Mouse (Mus musculus) gastrocnemius, postnatal 10 days (tissue): Measurements from ENCODE around the gene Ipo7. TPM values are rescaled to one million over a fixed set of nuclear protein-coding genes. Genes with fewer than 3 reads are reported as not detected.
"Not testable (repeated sequence)": the region's sequence is repeated elsewhere in the genome, so short reads cannot be mapped to it uniquely, and the experiment has no call there.

Experiments
- DNase-seq: peaks from one replicate; pipeline ENCODE4 v3.0.0; 2021; ENCODE audit warnings: mixed read lengths
- long read RNA-seq, 2 experiments: library from polyadenylated mRNA; stranded (forward); transcript quantifications; one replicate each; pipeline ENCODE4 v2.0.0; 2021
- total RNA-seq, 2 experiments: library from RNA; stranded (reverse); gene quantifications; 2 replicates each; pipeline ENCODE4 v1.2.3; 2021

Gene Ipo7
- total RNA-seq, result 10 to 100 TPM; 70.7 to 72.6 TPM
- long read RNA-seq, experiment 1, full-length matches to known transcripts, result 10 of 27 reads
- long read RNA-seq, experiment 1, partial matches to known transcripts, result 4 of 27 reads
- long read RNA-seq, experiment 1, other reads (novel, unspliced or antisense), result 13 of 27 reads
- long read RNA-seq, experiment 2, full-length matches to known transcripts, result 8 of 26 reads
- long read RNA-seq, experiment 2, partial matches to known transcripts, result 10 of 26 reads
- long read RNA-seq, experiment 2, other reads (novel, unspliced or antisense), result 8 of 26 reads

GRCm38 (mm10) chr7:110018117-110018630 is at the start of gene Ipo7:
Ipo7 (plus strand) TSS chr7:110018274.
- peak; percentile 89 for DNase-seq

DNA sequence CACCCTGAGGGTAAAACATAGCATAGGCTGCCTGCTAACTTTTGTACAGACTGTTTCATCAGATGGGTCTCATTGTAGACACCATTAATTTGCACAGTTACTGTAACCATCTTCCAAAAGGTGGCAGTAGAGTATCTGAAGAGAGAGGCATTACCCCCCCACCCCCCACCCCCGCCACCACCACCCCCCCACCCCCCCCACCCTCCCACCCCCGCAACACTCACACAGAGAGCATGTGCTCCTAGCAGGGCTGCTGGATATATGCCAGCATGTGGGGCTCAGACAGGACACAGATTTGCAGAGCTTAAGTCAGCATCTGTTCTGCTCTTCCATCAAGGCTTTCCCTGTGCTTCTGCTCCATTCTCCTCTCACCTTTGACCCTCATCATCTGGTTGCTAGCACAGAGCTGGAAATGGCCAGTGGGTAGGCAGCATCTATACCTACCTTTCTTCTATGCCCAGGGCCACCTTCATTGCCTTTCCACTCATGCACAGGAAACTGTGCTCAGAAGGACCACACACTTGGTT is 49.1 kb upstream of the Ipo7 start:
- peak; percentile 59 for DNase-seq

GRCm38 (mm10) chr7:109969542-109969941 is 48.5 kb upstream of the Ipo7 start:
- no peak for DNase-seq

DNA sequence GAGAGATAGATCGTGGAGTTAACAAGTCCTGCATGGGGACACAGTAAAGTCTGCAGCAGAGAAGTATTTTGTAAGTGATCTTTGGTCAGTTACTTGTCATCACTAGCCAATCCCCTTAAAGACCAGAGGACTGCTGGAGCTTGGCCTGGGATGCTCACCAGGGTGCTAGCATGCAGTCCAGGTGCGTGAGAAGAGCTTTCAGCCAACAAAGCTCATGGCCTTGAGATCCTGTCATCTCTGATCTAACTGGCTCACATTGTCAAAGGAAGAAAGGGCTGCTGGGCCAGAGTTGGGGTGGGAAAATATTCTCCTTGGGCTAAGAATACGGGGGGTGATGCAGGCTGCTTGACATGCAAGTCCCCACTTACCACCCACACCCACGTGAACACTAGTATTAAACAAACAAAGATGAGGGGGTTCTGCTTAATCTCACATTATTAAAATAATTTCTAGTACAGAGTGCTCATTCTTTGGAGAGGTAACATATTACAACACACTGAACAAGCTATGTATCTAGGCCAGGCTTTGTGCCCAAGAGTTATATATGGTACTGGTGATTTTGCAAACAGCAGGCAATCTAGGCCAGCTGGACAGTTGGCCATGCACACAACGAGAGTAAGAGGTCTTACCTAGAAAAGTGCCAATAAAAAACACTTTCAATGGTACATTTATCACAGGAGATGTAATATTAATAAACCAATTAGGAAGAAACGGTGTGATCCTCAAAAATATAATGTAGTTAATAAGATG is 41.9 kb upstream of the Ipo7 start:
- no peak for DNase-seq

- not testable (repeated sequence) for DNase-seq
Measured at GRCm38 (mm10) chr7:109977131-109977530, 40.9 kb upstream of the Ipo7 start.

DNA sequence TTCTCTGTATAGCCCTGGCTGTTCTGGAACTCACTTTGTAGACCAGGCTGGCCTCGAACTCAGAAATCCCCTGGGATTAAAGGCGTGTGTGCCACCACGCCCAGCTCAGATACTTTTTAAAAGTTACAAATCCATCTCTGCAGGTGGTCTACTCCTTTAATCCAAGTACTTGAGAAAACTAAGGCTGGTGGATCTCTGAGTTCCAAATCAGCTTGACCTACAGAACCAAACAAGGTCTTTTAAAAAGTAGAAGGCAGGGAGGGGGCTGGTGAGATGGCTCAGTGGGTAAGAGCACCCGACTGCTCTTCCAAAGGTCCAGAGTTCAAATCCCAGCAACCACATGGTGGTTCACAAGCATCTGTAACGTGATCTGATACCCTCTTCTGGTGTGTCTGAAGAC is 33.5 kb upstream of the Ipo7 start:
- not testable (repeated sequence) for DNase-seq

DNA sequence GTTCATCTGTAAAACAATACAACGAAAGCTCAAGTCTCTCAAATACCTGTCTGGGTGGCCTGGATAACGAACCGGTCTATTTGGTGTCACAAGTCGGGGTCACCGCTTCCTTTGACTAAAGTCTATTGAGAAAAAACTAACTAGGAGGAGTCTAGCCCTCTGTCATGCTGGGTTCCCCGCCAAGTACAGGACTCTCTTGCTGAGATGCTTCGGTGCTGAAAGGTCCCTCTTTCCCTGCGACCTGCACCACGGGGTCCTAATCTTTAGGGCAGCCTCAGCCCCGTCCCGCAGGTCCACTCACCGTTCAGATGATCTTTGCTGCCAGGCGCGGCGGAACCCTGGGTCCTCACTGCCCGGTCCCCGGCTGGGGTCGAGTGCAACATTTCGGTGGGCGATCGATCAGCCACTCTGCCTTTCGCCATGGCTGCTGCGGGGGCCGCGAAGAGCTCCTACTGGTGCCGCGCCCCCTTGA is 32.4 kb upstream of the Ipo7 start:
- DNase-seq, result peak; percentile 24

DNA sequence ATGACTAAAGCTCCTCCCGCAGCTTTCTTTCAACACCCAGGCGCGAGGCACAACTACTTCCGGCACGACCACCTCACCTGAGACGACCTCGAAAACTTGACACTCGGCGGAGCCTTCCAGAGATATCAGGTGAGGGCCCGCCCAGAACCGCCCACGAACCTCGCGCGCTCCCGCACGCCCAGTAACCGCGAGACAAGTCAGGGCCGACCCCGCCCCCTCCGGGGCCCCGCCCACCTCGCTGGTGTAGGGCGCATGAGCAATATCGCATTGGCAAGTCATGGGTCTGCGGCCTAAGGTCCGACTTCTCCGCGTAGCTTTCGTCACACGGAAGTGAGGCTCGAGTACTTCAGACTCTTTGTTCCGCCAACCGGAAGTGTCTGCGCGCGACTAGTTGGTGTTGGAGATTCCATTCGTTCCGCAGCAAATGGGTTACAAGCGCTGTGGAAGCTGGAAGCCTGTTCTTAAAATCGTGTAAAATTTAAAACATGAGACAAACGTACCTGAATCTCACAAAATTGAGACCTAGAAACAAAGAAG is 31.9 kb upstream of the Ipo7 start:
- peak; percentile 99 for DNase-seq

DNA sequence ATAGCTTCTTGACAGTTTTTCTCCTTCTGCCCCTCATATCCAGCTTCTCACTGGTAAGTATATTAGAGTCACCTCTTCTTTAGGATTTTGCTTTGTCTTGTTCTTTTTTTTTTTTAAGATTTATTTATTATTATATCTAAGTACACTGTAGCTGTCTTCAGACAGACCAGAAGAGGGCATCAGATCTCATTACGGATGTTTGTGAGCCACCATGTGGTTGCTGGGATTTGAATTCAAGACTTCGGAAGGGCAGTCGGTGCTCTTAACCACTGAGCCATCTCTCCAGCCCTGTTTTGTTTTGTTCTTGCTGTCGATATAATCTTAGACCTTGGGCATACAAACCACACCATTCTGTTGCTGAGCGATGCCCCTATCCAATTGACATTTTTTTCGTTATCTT is 31.3 kb upstream of the Ipo7 start, which contains the start of gene Tmem41b:
TSS of gene Tmem41b (minus strand) at position 155 of the 400 bp plus-strand sequence.
- DNase-seq, result not testable (repeated sequence)

- DNase-seq, result no peak
Measured at GRCm38 (mm10) chr7:109991286-109991685, 26.8 kb upstream of the Ipo7 start.

DNA sequence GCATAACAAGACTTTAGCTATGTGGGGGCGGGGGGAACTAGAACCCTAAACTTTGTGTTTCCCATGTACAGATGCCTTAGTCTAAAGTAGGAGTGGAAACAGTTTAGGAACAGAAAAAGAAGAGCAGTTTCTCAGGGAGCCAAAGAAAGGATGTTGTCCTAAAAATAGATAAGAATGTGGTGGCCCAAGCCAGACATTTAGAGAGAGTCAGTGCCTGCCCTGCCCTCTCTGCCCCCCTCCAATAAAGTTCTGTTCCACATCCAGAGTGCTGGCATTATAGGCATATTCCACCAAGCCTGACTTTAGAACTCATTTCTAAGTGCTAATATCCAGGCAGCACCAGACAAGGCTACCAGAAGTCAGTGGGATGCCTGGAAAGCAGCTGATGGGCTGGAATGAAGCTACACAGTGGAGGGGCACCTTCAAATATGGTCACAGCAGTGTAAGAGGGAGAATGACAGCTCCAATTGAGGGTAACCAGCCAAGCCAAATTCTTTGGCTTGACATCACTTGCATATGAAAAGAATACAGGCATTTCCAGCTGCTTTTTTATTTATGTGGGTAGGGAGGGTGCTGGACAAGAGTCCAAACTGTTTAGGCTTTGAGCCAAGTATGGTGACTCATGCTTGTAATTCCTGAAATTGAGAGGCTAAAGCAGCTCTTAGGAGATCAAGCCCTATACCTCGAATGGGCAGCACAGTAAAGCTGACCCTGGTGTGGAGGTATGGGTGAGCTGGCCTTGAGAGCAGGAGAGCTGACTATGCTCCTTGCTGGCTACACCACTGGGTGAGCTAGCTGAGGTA is 24.7 kb upstream of the Ipo7 start:
- peak; percentile 25 for DNase-seq

GRCm38 (mm10) chr7:109998388-109998787 is 19.7 kb upstream of the Ipo7 start:
- DNase-seq, result no peak

DNA sequence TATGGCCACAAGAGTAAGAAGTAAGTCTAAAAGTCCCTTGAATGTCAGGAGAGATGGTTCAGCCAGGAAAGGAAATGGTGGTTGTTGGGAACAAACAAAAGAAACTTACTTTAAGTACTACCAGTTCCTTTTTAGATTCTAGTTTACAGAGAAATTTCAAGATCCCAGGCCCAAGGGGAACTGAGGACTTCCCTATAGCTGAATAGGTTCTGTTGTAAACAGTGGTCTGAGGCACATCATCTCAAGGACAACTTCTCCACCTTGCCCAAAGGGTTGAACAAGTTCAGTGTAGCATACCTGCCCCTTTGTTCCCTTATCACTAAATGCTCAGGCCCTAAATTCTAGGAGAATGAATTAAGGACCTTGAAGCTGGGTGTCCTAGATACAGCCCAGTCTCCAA is 16.0 kb upstream of the Ipo7 start:
- no peak for DNase-seq

GRCm38 (mm10) chr7:110002968-110003367 is 15.1 kb upstream of the Ipo7 start:
- DNase-seq, result peak; percentile 37

GRCm38 (mm10) chr7:110005976-110006375 is 12.1 kb upstream of the Ipo7 start:
- no peak for DNase-seq

GRCm38 (mm10) chr7:110006471-110007195 is 11.4 kb upstream of the Ipo7 start:
- no peak for DNase-seq

DNA sequence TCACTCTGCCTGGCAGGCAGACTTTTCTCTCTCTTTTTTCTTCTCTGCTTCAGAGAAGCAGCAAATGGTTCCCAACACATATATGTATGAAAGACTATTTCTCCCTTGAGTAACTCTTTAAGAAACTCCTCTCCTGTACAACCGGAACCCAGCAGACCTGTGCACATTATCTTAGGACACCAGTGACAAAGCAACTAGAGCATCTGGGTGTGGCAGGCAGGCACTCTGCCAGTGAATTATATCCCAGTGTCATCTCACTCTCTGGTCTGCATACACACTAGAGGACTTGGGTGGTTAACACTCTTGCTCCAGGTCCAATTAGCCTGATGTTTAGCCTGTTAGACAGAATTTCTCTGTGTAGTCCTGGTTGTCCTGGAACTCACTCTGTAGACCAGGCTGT is 9.6 kb upstream of the Ipo7 start:
- no peak for DNase-seq

- DNase-seq, result no peak
Measured at GRCm38 (mm10) chr7:110009084-110009483, 9.0 kb upstream of the Ipo7 start.

DNA sequence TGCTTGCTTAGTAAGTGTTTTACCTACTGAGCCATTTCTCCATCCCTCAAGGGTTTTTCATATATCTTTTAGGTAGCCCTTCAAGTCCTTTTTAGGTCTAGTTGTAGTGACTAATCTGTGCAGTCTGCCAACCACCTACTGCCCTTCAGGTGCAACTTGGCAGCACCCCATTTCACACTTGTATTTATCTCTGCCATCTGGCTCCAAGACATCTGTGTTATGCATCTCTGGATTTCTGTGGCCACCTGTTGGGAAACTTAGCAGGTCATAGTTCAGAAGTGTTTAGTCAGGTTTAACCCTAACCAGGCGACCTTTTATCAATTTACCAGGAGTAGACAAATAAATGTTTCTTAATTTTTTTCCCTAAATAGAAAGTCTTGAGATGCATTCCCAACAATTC is 6.7 kb upstream of the Ipo7 start:
- no peak for DNase-seq

- DNase-seq, result no peak
Measured at GRCm38 (mm10) chr7:110014272-110014671, 3.8 kb upstream of the Ipo7 start.
